Mouse (Mus musculus) intestine, embryonic 14.5 days (tissue): ENCODE results near the gene Traf4. TPM values are rescaled to one million over a fixed set of nuclear protein-coding genes. Genes with fewer than 3 reads are reported as not detected.

Experiments used
- ATAC-seq: fragments of 200-750 bp; cut with Nextera tagmentation; replicated peaks from 2 replicates; pipeline ENCODE4 v1.8.0; 2017; ENCODE audit warnings: low read depth, moderate number of reproducible peaks, moderate TSS enrichment, moderate library complexity; ENCODE audit not compliant: low FRiP score, low TSS enrichment
- DNase-seq: peaks from one replicate; pipeline ENCODE4 v3.0.0-alpha.2; 2018; ENCODE audit warnings: low spot score
- H3K27ac ChIP-seq: fragments of 300-500 bp; sonication (generic); 2 replicates; pipeline ENCODE4 v1.5.1; 2014; ENCODE audit warnings: low read depth, mild to moderate bottlenecking, control low read depth
- H3K27me3 ChIP-seq: fragments of 300-500 bp; sonication (generic); replicated peaks from 2 replicates; pipeline ENCODE4 v1.6.1; 2014; ENCODE audit warnings: low read length, control low read depth; ENCODE audit not compliant: control insufficient read depth, insufficient read depth
- H3K36me3 ChIP-seq: fragments of 300-500 bp; sonication (generic); 2 replicates; pipeline ENCODE4 v1.6.1; 2014; ENCODE audit warnings: low read length, control low read depth; ENCODE audit not compliant: control insufficient read depth, insufficient read depth
- H3K4me1 ChIP-seq: fragments of 300-500 bp; sonication (generic); replicated peaks from 2 replicates; pipeline ENCODE4 v1.6.1; 2014; ENCODE audit warnings: low read length, control low read depth, mixed read lengths; ENCODE audit not compliant: control insufficient read depth, insufficient read depth
- H3K4me2 ChIP-seq: fragments of 300-500 bp; sonication (generic); 2 replicates; pipeline ENCODE4 v1.6.1; 2014; ENCODE audit warnings: low read length
- H3K4me3 ChIP-seq: fragments of 300-500 bp; sonication (generic); 2 replicates; pipeline ENCODE4 v1.5.1; 2014; ENCODE audit warnings: low read depth, low read length, control low read depth, mixed read lengths
- H3K9ac ChIP-seq: fragments of 300-500 bp; sonication (generic); 2 replicates; pipeline ENCODE4 v1.6.1; 2014; ENCODE audit warnings: mild to moderate bottlenecking, low read length
- H3K9me3 ChIP-seq: fragments of 300-500 bp; sonication (generic); 2 replicates; pipeline ENCODE4 v1.6.1; 2016; ENCODE audit warnings: low read length, control low read depth; ENCODE audit not compliant: control insufficient read depth
- WGBS: fragments of 180-500 bp; shearing (Covaris S2); extraction: QIAGEN DNeasy Blood & Tissue Kit; methylation state at CpG from one replicate; pipeline ENCODE4 v1.1.7; 2014; 5-methylcytosine and 5-hydroxymethylcytosine counted together
- polyA plus RNA-seq: library from polyadenylated mRNA; unstranded; fragments of >200 nt; fragmentation: Nextera tagmentation; extraction: Ambion mirVana; gene quantifications from 2 replicates; pipeline ENCODE4 v1.2.1, GENCODE M21; 2014

The Traf4 gene
- polyA plus RNA-seq, 1 experiment from 2014 or later, result 61.7 TPM

- WGBS, result 26% methylated on average over 2 of the region's 2 CpGs
- H3K4me2 ChIP-seq, result no peak overlapping the region
- ATAC-seq, result peak; percentile 32; the same call in 1 of the 2 replicates
Observed at GRCm38 (mm10) chr11:78159096-78159495, 6.3 kb downstream of the Traf4 start.

GRCm38 (mm10) chr11:78156156-78156699 is 9.2 kb downstream of the Traf4 start:
- Histone ChIP-seq H3K4me3 (no peak overlapping the region), H3K9ac (no peak overlapping the region), H3K9me3 (no peaks in the 10 kb centered on the region), H3K36me3 (peaks cover 76% of the 10 kb centered on the region), H3K4me2 (no peak overlapping the region), H3K4me1 (peaks cover 11% of the 10 kb centered on the region; the same call in 1 of the 2 replicates), H3K27me3 (no peaks in the 10 kb centered on the region), H3K27ac (no peak overlapping the region)
- ATAC-seq, result no peak
- WGBS, result 79% methylated on average over 6 of the region's 6 CpGs
- DNase-seq, result no peak

More at GRCm38 (mm10) chr11:78159096-78159495, 6.3 kb downstream of the Traf4 start:
- Histone ChIP-seq H3K9me3 (no peaks in the 10 kb centered on the region), H3K27me3 (no peaks in the 10 kb centered on the region), H3K4me1 (peaks cover 18% of the 10 kb centered on the region), H3K27ac (no peak overlapping the region), H3K36me3 (peaks cover 87% of the 10 kb centered on the region), H3K4me3 (no peak overlapping the region), H3K9ac (no peak overlapping the region)
- DNase-seq, result peak; percentile 82

GRCm38 (mm10) chr11:78155674-78156073 is 9.7 kb downstream of the Traf4 start:
- Histone ChIP-seq H3K27me3 (no peaks in the 10 kb centered on the region), H3K36me3 (peaks cover 76% of the 10 kb centered on the region), H3K4me3 (no peak overlapping the region), H3K4me2 (no peak overlapping the region), H3K9me3 (no peaks in the 10 kb centered on the region), H3K9ac (no peak overlapping the region), H3K4me1 (peaks cover 11% of the 10 kb centered on the region; the same call in 1 of the 2 replicates), H3K27ac (no peak overlapping the region)
- no peak for DNase-seq
- 83% methylated on average over 5 of the region's 5 CpGs for WGBS
- no peak for ATAC-seq

GRCm38 (mm10) chr11:78153778-78154177 is 11.6 kb downstream of the Traf4 start:
- Histone ChIP-seq H3K36me3 (peaks cover 76% of the 10 kb centered on the region), H3K4me3 (no peak overlapping the region), H3K9me3 (no peaks in the 10 kb centered on the region), H3K4me2 (no peak overlapping the region), H3K27ac (no peak overlapping the region), H3K27me3 (no peaks in the 10 kb centered on the region), H3K4me1 (peaks cover 11% of the 10 kb centered on the region; the same call in 1 of the 2 replicates), H3K9ac (no peak overlapping the region)
- ATAC-seq (no peak; the same call in 1 of the 2 replicates), DNase-seq (no peak)
- 85% methylated on average over 13 of the region's 13 CpGs for WGBS

GRCm38 (mm10) chr11:78152299-78153231 is 12.8 kb downstream of the Traf4 start:
- peaks cover 11% of the 10 kb centered on the region; the same call in 1 of the 2 replicates for H3K4me1 ChIP-seq
- no peak overlapping the region for H3K4me2 ChIP-seq
- no peak overlapping the region for H3K4me3 ChIP-seq
- 59% methylated on average over 9 of the region's 9 CpGs for WGBS
- peaks cover 75% of the 10 kb centered on the region for H3K36me3 ChIP-seq
- H3K9me3 ChIP-seq, result no peaks in the 10 kb centered on the region
- H3K9ac ChIP-seq, result no peak overlapping the region
- no peak for ATAC-seq
- no peak for DNase-seq
- H3K27ac ChIP-seq, result peak overlapping the region; percentile 7; the same call in 1 of the 2 replicates
- no peaks in the 10 kb centered on the region for H3K27me3 ChIP-seq

- DNase-seq, result no peak
Observed at GRCm38 (mm10) chr11:78151161-78151560, 14.2 kb downstream of the Traf4 start.

GRCm38 (mm10) chr11:78146707-78147543 is 18.5 kb downstream of the Traf4 start:
- Histone ChIP-seq H3K9ac (no peak overlapping the region), H3K4me1 (no peaks in the 10 kb centered on the region; the same call in 1 of the 2 replicates), H3K4me3 (no peak overlapping the region), H3K9me3 (no peaks in the 10 kb centered on the region), H3K4me2 (no peak overlapping the region), H3K27me3 (no peaks in the 10 kb centered on the region), H3K27ac (no peak overlapping the region), H3K36me3 (peaks cover 75% of the 10 kb centered on the region)
- ATAC-seq (no peak), DNase-seq (no peak)
- WGBS, result 83% methylated on average over 6 of the region's 6 CpGs

More at GRCm38 (mm10) chr11:78151161-78151560, 14.2 kb downstream of the Traf4 start:
- no peak overlapping the region for H3K4me3 ChIP-seq
- WGBS, result 45% methylated on average over 1 of the region's 1 CpGs
- H3K4me1 ChIP-seq, result peaks cover 11% of the 10 kb centered on the region
- H3K4me2 ChIP-seq, result no peak overlapping the region
- no peak for ATAC-seq
- H3K9ac ChIP-seq, result no peak overlapping the region
- H3K9me3 ChIP-seq, result no peaks in the 10 kb centered on the region
- peaks cover 70% of the 10 kb centered on the region for H3K36me3 ChIP-seq
- H3K27me3 ChIP-seq, result no peaks in the 10 kb centered on the region
- H3K27ac ChIP-seq, result no peak overlapping the region

GRCm38 (mm10) chr11:78146168-78146567 is 19.2 kb downstream of the Traf4 start:
- Histone ChIP-seq H3K27me3 (no peaks in the 10 kb centered on the region), H3K4me3 (no peak overlapping the region), H3K9ac (no peak overlapping the region), H3K9me3 (no peaks in the 10 kb centered on the region), H3K4me1 (no peaks in the 10 kb centered on the region; the same call in 1 of the 2 replicates), H3K27ac (no peak overlapping the region), H3K4me2 (no peak overlapping the region), H3K36me3 (peaks cover 74% of the 10 kb centered on the region)
- ATAC-seq (no peak), DNase-seq (no peak)
- WGBS, result 86% methylated on average over 5 of the region's 5 CpGs
